Mouse (Mus musculus) forebrain, postnatal 0 days (tissue): ENCODE measurements around the gene Abca14. TPM values are rescaled to one million over a fixed set of nuclear protein-coding genes. Genes with fewer than 3 reads are reported as not detected.

Source experiments
- ATAC-seq: fragments of 200-750 bp; cut with Nextera tagmentation; 2 replicates; pipeline ENCODE4 v1.8.0; 2017; ENCODE audit warnings: mild to moderate bottlenecking, moderate library complexity
- DNase-seq: peaks from one replicate; pipeline ENCODE4 v3.0.0-alpha.2; 2015
- H3K27ac ChIP-seq: fragments of 300-500 bp; sonication (generic); 2 replicates; pipeline ENCODE4 v1.5.1; 2014; ENCODE audit warnings: low read depth, mild to moderate bottlenecking, antibody characterized with exemption, low read length, moderate library complexity, mixed read lengths
- H3K27me3 ChIP-seq: fragments of 300-500 bp; sonication (generic); 2 replicates; pipeline ENCODE4 v1.6.1; 2014; ENCODE audit warnings: mild to moderate bottlenecking, low read length, mixed read lengths; ENCODE audit not compliant: insufficient read depth
- H3K36me3 ChIP-seq: fragments of 300-500 bp; sonication (generic); 2 replicates; pipeline ENCODE4 v1.6.1; 2014; ENCODE audit warnings: mild to moderate bottlenecking, moderate library complexity; ENCODE audit not compliant: insufficient read depth
- H3K4me1 ChIP-seq: fragments of 300-500 bp; sonication (generic); 2 replicates; pipeline ENCODE4 v1.6.1; 2014; ENCODE audit warnings: antibody characterized with exemption; ENCODE audit not compliant: insufficient read depth
- H3K4me2 ChIP-seq: fragments of 300-500 bp; sonication (generic); 2 replicates; pipeline ENCODE4 v1.6.1; 2014; ENCODE audit warnings: low read depth, mild to moderate bottlenecking, moderate library complexity
- H3K4me3 ChIP-seq: fragments of 300-500 bp; sonication (generic); 2 replicates; pipeline ENCODE4 v1.5.1; 2014; ENCODE audit warnings: low read depth, low read length, mixed read lengths
- H3K9ac ChIP-seq: fragments of 300-500 bp; sonication (generic); 2 replicates; pipeline ENCODE4 v1.6.1; 2014; ENCODE audit warnings: mild to moderate bottlenecking
- H3K9me3 ChIP-seq: fragments of 300-500 bp; sonication (generic); 2 replicates; pipeline ENCODE4 v1.6.1; 2016; ENCODE audit warnings: low read length
- CTCF ChIP-seq: sonication (generic); IDR thresholded peaks from 2 replicates; pipeline ENCODE4 v1.5.1; 2016; ENCODE audit warnings: antibody characterized with exemption, control low read depth, low read depth
- WGBS: fragments of 180-500 bp; shearing (Covaris S2); extraction: QIAGEN DNeasy Blood & Tissue Kit; methylation state at CpG from one replicate; pipeline ENCODE4 v1.1.7; 2014; 5-methylcytosine and 5-hydroxymethylcytosine counted together
- polyA plus RNA-seq: library from polyadenylated mRNA; unstranded; fragments of >200 nt; fragmentation: Nextera tagmentation; extraction: Ambion mirVana; gene quantifications from 2 replicates; pipeline ENCODE4 v1.2.1, GENCODE M21; 2015
- total RNA-seq: library from RNA; depleted of rRNA; stranded (reverse); fragments of >200 nt; gene quantifications from 2 replicates; pipeline ENCODE4 v1.2.3, GENCODE M21; 2014

Abca14 gene
- total and polyA plus RNA-seq, 2 experiments from 2014 or later: 0.24 TPM; not detected in 1

GRCm38 (mm10) chr7:120173603-120174244 lies 30.0 kb upstream of the Abca14 start, which contains the start of gene Anks4b:
Gene Anks4b, plus strand, starts transcription at chr7:120173858.
- DNase-seq (no peak), ATAC-seq (no peak)
- Histone ChIP-seq H3K27me3 (no peaks in the 10 kb centered on the region), H3K9ac (no peak within 1 kb of the TSS), H3K36me3 (no peaks in the 10 kb centered on the region), H3K4me3 (no peak within 1 kb of the TSS), H3K27ac (no peak within 1 kb of the TSS), H3K4me1 (no peaks in the 10 kb centered on the region), H3K9me3 (no peaks in the 10 kb centered on the region), H3K4me2 (no peak within 1 kb of the TSS)
- TF ChIP-seq CTCF: no peak
- WGBS: 86% methylated on average over 10 of the region's 10 CpGs

GRCm38 (mm10) chr7:120174723-120175504 lies 28.8 kb upstream of the Abca14 start:
- Histone ChIP-seq H3K9ac (no peak overlapping the region), H3K9me3 (no peaks in the 10 kb centered on the region), H3K4me3 (no peak overlapping the region), H3K27me3 (no peaks in the 10 kb centered on the region), H3K27ac (no peak overlapping the region), H3K4me1 (no peaks in the 10 kb centered on the region), H3K4me2 (no peak overlapping the region), H3K36me3 (no peaks in the 10 kb centered on the region)
- no peak for TF ChIP-seq CTCF
- WGBS: 81% methylated on average over 11 of the region's 11 CpGs
- no peak for DNase-seq
- ATAC-seq: no peak

- H3K4me3 ChIP-seq: no peak overlapping the region
- DNase-seq (no peak), ATAC-seq (0 out of 2 replicates have a peak, but pooled peaks have one; percentile 54)
- H3K9ac ChIP-seq: no peak overlapping the region
- H3K9me3 ChIP-seq: no peaks in the 10 kb centered on the region
- no peak overlapping the region for H3K4me2 ChIP-seq
- no peaks in the 10 kb centered on the region for H3K4me1 ChIP-seq
- H3K27me3 ChIP-seq: no peaks in the 10 kb centered on the region
- no peak overlapping the region for H3K27ac ChIP-seq
- no peak for TF ChIP-seq CTCF
- H3K36me3 ChIP-seq: no peaks in the 10 kb centered on the region
- 57% methylated on average over 3 of the region's 3 CpGs for WGBS
Observed at GRCm38 (mm10) chr7:120177611-120178010, 26.1 kb upstream of the Abca14 start.

GRCm38 (mm10) chr7:120178935-120179334 lies 24.8 kb upstream of the Abca14 start:
- Histone ChIP-seq H3K9ac (no peak overlapping the region), H3K4me1 (no peaks in the 10 kb centered on the region), H3K4me2 (no peak overlapping the region), H3K27me3 (no peaks in the 10 kb centered on the region), H3K36me3 (no peaks in the 10 kb centered on the region), H3K27ac (no peak overlapping the region), H3K9me3 (no peaks in the 10 kb centered on the region), H3K4me3 (no peak overlapping the region)
- ATAC-seq: no peak
- TF ChIP-seq CTCF: no peak
- no peak for DNase-seq
- WGBS: 11% methylated on average over 2 of the region's 2 CpGs

GRCm38 (mm10) chr7:120180547-120180946 lies 23.2 kb upstream of the Abca14 start:
- Histone ChIP-seq H3K36me3 (no peaks in the 10 kb centered on the region), H3K4me1 (no peaks in the 10 kb centered on the region), H3K9me3 (no peaks in the 10 kb centered on the region), H3K9ac (no peak overlapping the region), H3K4me2 (no peak overlapping the region), H3K4me3 (no peak overlapping the region), H3K27me3 (no peaks in the 10 kb centered on the region), H3K27ac (no peak overlapping the region)
- TF ChIP-seq CTCF: no peak
- DNase-seq: no peak
- no peak for ATAC-seq
- WGBS: 73% methylated on average over 5 of the region's 5 CpGs

- peak; percentile 60; the same call in 1 of the 2 replicates for ATAC-seq
Observed at GRCm38 (mm10) chr7:120181401-120182230, 22.1 kb upstream of the Abca14 start.

More at GRCm38 (mm10) chr7:120181401-120182230, 22.1 kb upstream of the Abca14 start:
- 70% methylated on average over 4 of the region's 4 CpGs for WGBS
- Histone ChIP-seq H3K27me3 (no peaks in the 10 kb centered on the region), H3K4me1 (no peaks in the 10 kb centered on the region), H3K27ac (no peak overlapping the region), H3K4me2 (no peak overlapping the region), H3K9ac (no peak overlapping the region), H3K36me3 (no peaks in the 10 kb centered on the region), H3K9me3 (no peaks in the 10 kb centered on the region), H3K4me3 (no peak overlapping the region)
- no peak for TF ChIP-seq CTCF
- DNase-seq: peak; percentile 52
